Mouse (Mus musculus) thymus, adult 2 months (tissue): ENCODE data around the gene Catsperd.

Experiments
- CTCF ChIP-seq: fragments of 200-500 bp; IDR thresholded peaks from 2 replicates; pipeline ENCODE4 v1.5.1; 2012; ENCODE audit warnings: mild to moderate bottlenecking, control low read depth, low read length, moderate library complexity, borderline replicate concordance; ENCODE audit not compliant: control insufficient read depth, poor library complexity, insufficient read depth; ENCODE audit errors: extremely low read depth
- POLR2A ChIP-seq: fragments of 200-500 bp; IDR thresholded peaks from 2 replicates; pipeline ENCODE4 v1.6.1; 2012; ENCODE audit warnings: mild to moderate bottlenecking, low read length, control low read depth, moderate library complexity; ENCODE audit not compliant: control insufficient read depth, poor library complexity, insufficient read depth; ENCODE audit errors: extremely low read depth

GRCm38 (mm10) chr17:56681791-56682190 is 53.8 kb downstream of the Catsperd start:
- TF ChIP-seq CTCF (no peak), POLR2A (no peak)
